Mouse (Mus musculus) mouse embryonic stem cell (cell line): Measurements from ENCODE around the gene Kif26b.

ENCODE experiments used
- in situ Hi-C, 2 experiments: fragments of 300-500 bp; cut with MboI; formaldehyde crosslinking; loops; 1 replicate in 1 of 2; 3 replicates in 1 of 2; pipeline ENCODE4 v1.14.3; 2019 to 2020; ENCODE audit warnings: low sequenced_read_pairs in 2 of 2, low pct_unique_long_range_greater_than_20kb in 1 of 2, mixed read lengths in 1 of 2; ENCODE audit not compliant: unreplicated experiment in 1 of 2

Kif26b gene

GRCm38 (mm10) chr1:178978617-178979245, 449.8 kb downstream of the Kif26b start:
- in situ Hi-C loops = no loop called here

GRCm38 (mm10) chr1:178980185-178980584, 451.3 kb downstream of the Kif26b start:
- in situ Hi-C loops = no loop called here

DNA sequence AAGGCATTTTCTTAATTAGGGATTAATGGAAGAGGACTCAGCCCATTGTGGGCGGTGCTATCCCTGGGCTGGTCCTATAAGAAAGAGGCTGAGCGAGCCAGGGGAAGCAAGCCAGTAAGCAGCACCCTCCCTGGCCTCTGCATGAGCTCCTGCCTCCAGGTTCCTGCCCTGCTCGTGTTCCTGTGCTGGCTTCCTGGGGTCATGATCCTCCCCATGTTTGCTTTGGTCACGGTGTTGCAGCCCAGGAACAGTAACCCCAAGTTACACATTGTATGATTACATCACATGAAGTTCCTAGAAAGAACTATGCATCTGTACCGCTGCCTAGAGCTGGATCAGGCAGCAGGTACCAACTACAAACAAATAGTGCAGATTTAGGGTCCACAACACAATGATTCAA, 452.7 kb downstream of the Kif26b start:
- in situ Hi-C loops = no loop called here

DNA sequence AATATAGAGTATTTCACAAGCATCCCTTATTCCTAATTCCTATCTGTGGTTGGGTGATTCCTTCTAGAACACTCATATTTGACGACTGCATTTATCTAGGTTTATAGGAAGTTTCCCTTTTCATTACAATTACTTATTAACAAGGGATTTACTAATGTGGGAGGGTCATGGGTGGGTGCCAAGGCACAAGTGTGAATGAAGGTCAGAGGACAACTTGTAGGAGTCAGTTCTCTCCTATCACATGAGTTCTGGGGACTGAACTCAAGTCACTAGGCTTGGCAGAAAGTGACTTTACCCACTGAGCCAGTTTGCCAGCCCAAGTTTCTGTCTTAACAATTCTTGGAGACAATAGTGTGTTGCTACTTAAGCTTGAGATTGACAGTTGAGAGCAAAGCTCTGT, 459.3 kb downstream of the Kif26b start:
- in situ Hi-C loops = no loop called here
